Mouse (Mus musculus) CH12.LX (cell line): ENCODE measurements at regions not wholly inside any gene's neighbourhood (a gene's known extent, or its start where the extent isn't known, plus 50 kb on each side); places are given as distances from the start of the nearest gene placed in this dataset.

Experiments used
- DNase-seq: peaks from one replicate; pipeline ENCODE4 v3.0.0-alpha.2; 2013; ENCODE audit errors: extremely low read depth
- H3K27ac ChIP-seq: 2 replicates; pipeline ENCODE4 v1.5.1; 2012; ENCODE audit warnings: low read depth, mild to moderate bottlenecking, control low read depth, moderate library complexity; ENCODE audit not compliant: insufficient read depth
- H3K27me3 ChIP-seq: replicated peaks from 2 replicates; pipeline ENCODE3; 2012; ENCODE audit warnings: inconsistent platforms
- H3K36me3 ChIP-seq, 2 experiments: replicated peaks in 1 of 2; 2 replicates each; pipeline versions ENCODE3 to v1.6.1; 2012; ENCODE audit warnings: inconsistent platforms in 1 of 2, low read length in 1 of 2, mild to moderate bottlenecking in 1 of 2, mixed read lengths in 1 of 2, moderate library complexity in 1 of 2; ENCODE audit not compliant: control insufficient read depth in 1 of 2, insufficient read depth in 1 of 2
- H3K4me1 ChIP-seq, 2 experiments: 2 replicates each; pipeline ENCODE4 v1.6.1; 2012; ENCODE audit warnings: inconsistent platforms in 1 of 2, moderate library complexity in 1 of 2; ENCODE audit not compliant: insufficient read depth in 2 of 2, control insufficient read depth in 1 of 2
- H3K4me2 ChIP-seq: 2 replicates; pipeline ENCODE4 v1.6.1; 2012; ENCODE audit warnings: low read depth, mild to moderate bottlenecking, control low read depth; ENCODE audit not compliant: poor library complexity, insufficient read depth, severe bottlenecking
- H3K4me3 ChIP-seq, 3 experiments: fragments of 150-350 bp in 1 of 3; sonication (generic) in 1 of 3; replicated peaks in 1 of 3; 2 replicates each; pipeline versions ENCODE3 to v1.5.1; 2011 to 2012; ENCODE audit warnings: low read depth in 2 of 3, low read length in 2 of 3, mild to moderate bottlenecking in 2 of 3, moderate library complexity in 2 of 3, control low read depth in 1 of 3, improper control_type of control experiment in 1 of 3, inconsistent platforms in 1 of 3, mixed read lengths in 1 of 3; ENCODE audit not compliant: poor library complexity in 1 of 3
- H3K79me2 ChIP-seq: replicated peaks from 2 replicates; pipeline ENCODE4 v1.6.1; 2012; ENCODE audit warnings: mild to moderate bottlenecking, moderate library complexity; ENCODE audit not compliant: control insufficient read depth, poor library complexity, insufficient read depth, severe bottlenecking; ENCODE audit errors: extremely low read depth
- H3K9ac ChIP-seq: 2 replicates; pipeline ENCODE4 v1.6.1; 2012; ENCODE audit warnings: low read depth, mild to moderate bottlenecking, control low read depth, moderate library complexity; ENCODE audit not compliant: insufficient read depth
- H3K9me3 ChIP-seq: replicated peaks from 2 replicates; pipeline ENCODE3; 2012; ENCODE audit warnings: low read length, inconsistent platforms, mixed read lengths
- CHD2 ChIP-seq: IDR thresholded peaks from 2 replicates; pipeline ENCODE4 v1.6.1; 2011; ENCODE audit warnings: low read length, improper control_type of control experiment
- CTCF ChIP-seq, 2 experiments: IDR thresholded peaks in 1 of 2; conservative IDR thresholded peaks in 1 of 2; 2 replicates each; pipeline ENCODE4 v1.5.1; 2011 to 2012; ENCODE audit warnings: low read depth in 2 of 2, low read length in 2 of 2, improper control_type of control experiment in 1 of 2, inconsistent platforms in 1 of 2, mild to moderate bottlenecking in 1 of 2, moderate library complexity in 1 of 2
- EP300 ChIP-seq: IDR thresholded peaks from 2 replicates; pipeline ENCODE4 v1.6.1; 2011; ENCODE audit warnings: low read length, improper control_type of control experiment
- ETS1 ChIP-seq: conservative IDR thresholded peaks from 2 replicates; pipeline ENCODE4 v1.6.1; 2012; ENCODE audit warnings: low read depth, mild to moderate bottlenecking, inconsistent platforms, low read length, improper control_type of control experiment, moderate library complexity
- IRF4 ChIP-seq: IDR thresholded peaks from 2 replicates; pipeline ENCODE4 v1.6.1; 2014; ENCODE audit warnings: low read depth, mild to moderate bottlenecking, inconsistent platforms, low read length, improper control_type of control experiment
- MAFK ChIP-seq: IDR thresholded peaks from 2 replicates; pipeline ENCODE4 v1.6.1; 2011; ENCODE audit warnings: low read length, improper control_type of control experiment; ENCODE audit not compliant: insufficient replicate concordance
- MAZ ChIP-seq: IDR thresholded peaks from 2 replicates; pipeline ENCODE4 v1.6.1; 2012; ENCODE audit warnings: low read depth, mild to moderate bottlenecking, inconsistent platforms, low read length, improper control_type of control experiment, moderate library complexity
- MEF2A ChIP-seq: IDR thresholded peaks from 2 replicates; pipeline ENCODE4 v1.6.1; 2014; ENCODE audit warnings: low read depth, mild to moderate bottlenecking, inconsistent platforms, low read length, improper control_type of control experiment, borderline replicate concordance
- MYC ChIP-seq: IDR thresholded peaks from 2 replicates; pipeline ENCODE4 v1.6.1; 2011; ENCODE audit warnings: low read depth, mild to moderate bottlenecking, improper control_type of control experiment, low read length
- NRF1 ChIP-seq: IDR thresholded peaks from 2 replicates; pipeline ENCODE4 v1.6.1; 2014; ENCODE audit warnings: low read depth, mild to moderate bottlenecking, inconsistent platforms, low read length, improper control_type of control experiment, moderate library complexity
- PAX5 ChIP-seq: IDR thresholded peaks from 2 replicates; pipeline ENCODE4 v1.6.1; 2012; ENCODE audit warnings: low read length, inconsistent platforms, mixed read lengths
- RAD21 ChIP-seq: IDR thresholded peaks from 2 replicates; pipeline ENCODE4 v1.6.1; 2011; ENCODE audit warnings: low read depth, mild to moderate bottlenecking, low read length, improper control_type of control experiment, moderate library complexity
- RCOR1 ChIP-seq: conservative IDR thresholded peaks from 2 replicates; pipeline ENCODE4 v1.6.1; 2012; ENCODE audit warnings: low read depth, mild to moderate bottlenecking, inconsistent platforms, low read length, improper control_type of control experiment
- SIN3A ChIP-seq: IDR thresholded peaks from 2 replicates; pipeline ENCODE4 v1.6.1; 2012; ENCODE audit warnings: low read length, improper control_type of control experiment, inconsistent platforms
- SMC3 ChIP-seq: IDR thresholded peaks from 2 replicates; pipeline ENCODE4 v1.6.1; 2011; ENCODE audit warnings: low read depth, low read length, improper control_type of control experiment
- TBP ChIP-seq: conservative IDR thresholded peaks from 2 replicates; pipeline ENCODE4 v1.6.1; 2011; ENCODE audit warnings: low read depth, low read length, improper control_type of control experiment
- TCF12 ChIP-seq: IDR thresholded peaks from 2 replicates; pipeline ENCODE4 v1.6.1; 2014; ENCODE audit warnings: low read depth, mild to moderate bottlenecking, inconsistent platforms, low read length, improper control_type of control experiment
- USF1 ChIP-seq: IDR thresholded peaks from 2 replicates; pipeline ENCODE4 v1.6.1; 2014; ENCODE audit warnings: low read depth, mild to moderate bottlenecking, inconsistent platforms, low read length, improper control_type of control experiment
- ZKSCAN1 ChIP-seq: IDR thresholded peaks from 2 replicates; pipeline ENCODE4 v1.6.1; 2012; ENCODE audit warnings: low read depth, inconsistent platforms, low read length, improper control_type of control experiment, borderline replicate concordance
- ZMIZ1 ChIP-seq: IDR thresholded peaks from 2 replicates; pipeline ENCODE4 v1.6.1; 2012; ENCODE audit warnings: low read depth, mild to moderate bottlenecking, inconsistent platforms, low read length, improper control_type of control experiment
- ZNF384 ChIP-seq: IDR thresholded peaks from 2 replicates; pipeline ENCODE4 v1.6.1; 2012; ENCODE audit warnings: low read depth, low read length, improper control_type of control experiment, inconsistent platforms
- dilution Hi-C: fragments of 300-500 bp; cut with MboI; formaldehyde crosslinking; loops from 2 replicates; pipeline ENCODE4 v1.14.3; 2020; ENCODE audit warnings: low sequenced_read_pairs; ENCODE audit not compliant: extremely low pct_unique_long_range_greater_than_20kb, extremely low pct_ligation_motif_present
- in situ Hi-C: fragments of 300-500 bp; cut with MboI; formaldehyde crosslinking; loops from 3 replicates; pipeline ENCODE4 v1.14.3; 2019; ENCODE audit warnings: low sequenced_read_pairs, low pct_ligation_motif_present, low pct_unique_long_range_greater_than_20kb, mixed read lengths

- no peak for TF ChIP-seq CTCF (conservative IDR thresholded peaks at IDR 0.05 in 1 of 2, IDR thresholded peaks at IDR 0.05 in 1 of 2; ENCODE audit: low read depth in 2 of 2, low read length in 2 of 2)
- TF ChIP-seq TBP = peak; percentile 65; the same call in 1 of the 2 replicates
- TF ChIP-seq TCF12 = peak; percentile 72
- no peak for TF ChIP-seq ZKSCAN1
- 0 out of 2 replicates have a peak, but pooled peaks have one; percentile 52 for TF ChIP-seq RCOR1
- TF ChIP-seq MYC = no peak
- no peak for TF ChIP-seq NRF1
- TF ChIP-seq SIN3A = peak; percentile 52
- peak; percentile 82 for TF ChIP-seq MEF2A
- no peak for TF ChIP-seq PAX5
- TF ChIP-seq ZMIZ1 = peak; percentile 70; the same call in 1 of the 2 replicates
- TF ChIP-seq SMC3 = peak; percentile 19; the same call in 1 of the 2 replicates
- peak; percentile 91 for TF ChIP-seq EP300
- TF ChIP-seq IRF4 = peak; percentile 93
- no peak; the same call in 1 of the 2 replicates for TF ChIP-seq RAD21
- TF ChIP-seq CHD2 = 0 out of 2 replicates have a peak, but pooled peaks have one; percentile 13
- TF ChIP-seq MAFK = no peak
- no peak for TF ChIP-seq ZNF384
- peak; percentile 82 for TF ChIP-seq ETS1
Measured at GRCm38 (mm10) chr5:53378599-53378998, 87.4 kb upstream of the Rbpj start (continued).

- in situ Hi-C loops = no loop called here
- no peaks in the 10 kb centered on the region for H3K36me3 ChIP-seq
- no peaks in the 10 kb centered on the region for H3K79me2 ChIP-seq
- H3K4me1 ChIP-seq = peaks cover 35 to 67% of the 10 kb centered on the region in 2 experiments
- dilution Hi-C loops = no loop called here
- no peak overlapping the region for H3K4me2 ChIP-seq
- no peak overlapping the region for H3K9ac ChIP-seq
- TF ChIP-seq TCF12 = no peak
- TF ChIP-seq MEF2A = no peak
- TF ChIP-seq USF1 = no peak
- no peak for TF ChIP-seq CTCF (conservative IDR thresholded peaks at IDR 0.05 in 1 of 2, IDR thresholded peaks at IDR 0.05 in 1 of 2; ENCODE audit: low read depth in 2 of 2, low read length in 2 of 2)
- TF ChIP-seq MAZ = no peak
- no peak for TF ChIP-seq ZKSCAN1
- TF ChIP-seq PAX5 = no peak
- no peaks in the 10 kb centered on the region for H3K9me3 ChIP-seq
- peak overlapping the region; percentile 92 for H3K27ac ChIP-seq
- no peak overlapping the region for H3K4me3 ChIP-seq
- no peaks in the 10 kb centered on the region for H3K27me3 ChIP-seq
- no peak for DNase-seq
Measured at GRCm38 (mm10) chr5:53379612-53380011, 86.3 kb upstream of the Rbpj start.
